Mouse (Mus musculus) embryonic fibroblast, embryonic 13.5 days (primary cell): ENCODE measurements around the gene Poglut1.

ENCODE experiments used
- CTCF ChIP-seq: IDR thresholded peaks from 2 replicates; pipeline ENCODE4 v1.5.1; 2011; ENCODE audit warnings: mild to moderate bottlenecking, control low read depth, low read length, moderate library complexity, borderline replicate concordance; ENCODE audit not compliant: insufficient read depth
- POLR2A ChIP-seq: IDR thresholded peaks from 2 replicates; pipeline ENCODE4 v1.6.1; 2011; ENCODE audit warnings: low read depth, mild to moderate bottlenecking, control low read depth, low read length, moderate library complexity

DNA sequence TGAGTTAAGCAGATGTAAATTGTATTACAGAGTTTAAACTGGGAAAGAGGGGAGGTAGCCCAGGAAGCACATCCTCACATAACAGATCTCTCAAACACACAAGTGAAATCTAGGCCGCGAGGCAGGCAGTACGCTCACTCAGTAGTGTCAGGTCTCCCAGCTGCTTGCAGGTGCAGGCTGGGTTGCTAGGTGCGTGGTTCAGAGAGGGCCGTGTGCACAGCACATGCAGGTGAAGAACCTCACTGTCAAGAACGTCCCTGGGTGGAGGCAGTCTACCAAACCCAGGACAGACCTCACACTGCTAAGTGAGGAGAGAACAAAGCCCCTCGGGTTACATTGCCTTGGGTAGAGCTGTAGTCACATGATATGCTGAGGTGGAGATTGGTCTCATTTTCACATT, 34.7 kb upstream of the Poglut1 start:
- TF ChIP-seq CTCF (no peak), POLR2A (no peak)
